In the genomic region with DNA sequence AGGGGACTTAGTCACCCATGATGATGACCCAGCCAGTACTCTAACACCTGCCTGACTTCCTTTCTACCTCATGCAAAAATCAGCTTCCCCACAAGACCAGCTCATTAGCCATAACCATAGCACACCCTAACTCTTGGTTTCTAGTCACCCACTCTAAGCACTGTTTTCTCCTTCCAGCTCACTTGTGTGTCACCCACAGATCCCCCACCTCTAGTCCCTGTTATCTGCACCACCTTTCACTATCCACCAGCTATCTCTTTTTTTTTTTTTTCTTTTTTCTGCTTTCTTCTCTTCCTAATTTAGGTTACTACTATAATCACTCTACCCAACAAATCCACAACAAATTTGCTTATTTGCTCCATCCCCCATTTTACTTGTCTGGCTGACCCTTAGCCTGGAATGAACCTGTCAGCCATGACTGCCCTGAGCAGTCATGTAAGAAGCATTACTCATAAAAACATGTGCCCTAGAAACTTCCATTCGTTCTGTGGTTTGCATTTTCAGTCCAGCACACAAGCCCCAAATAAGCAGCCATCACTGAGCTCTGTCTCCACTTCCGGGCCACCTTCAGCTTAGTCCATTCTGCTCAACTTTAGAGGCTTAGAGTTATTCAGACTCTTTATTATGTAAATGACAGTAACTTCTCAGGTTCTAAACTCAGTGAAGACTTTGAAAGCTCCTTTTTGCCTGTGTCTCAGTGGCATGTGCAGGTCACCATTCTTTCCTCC, we compare ENCODE assay signal across 14 mouse cellular contexts. TPM values are rescaled to one million over a fixed set of nuclear protein-coding genes. Genes with fewer than 3 reads are reported as not detected.
"Had no signal": no experiment of that assay in that cellular context is flagged by ENCODE, and none has a peak within 500 bp of the region (broad histone marks: within the 10 kb centered on the region; RNA-seq: fewer than 3 reads in every experiment).

No protein-coding gene starts in this region.

- H3K36me3 ChIP-seq: limb, embryonic 10.5 days; liver, embryonic 15.5 days; midbrain, embryonic 10.5 days; neural tube, embryonic 15.5 days had no signal

- H3K4me1 ChIP-seq: limb, embryonic 10.5 days; liver, embryonic 15.5 days; neural tube, embryonic 15.5 days had no signal

- H3K4me3 ChIP-seq: limb, embryonic 10.5 days; liver, embryonic 15.5 days; midbrain, embryonic 10.5 days; myocyte; neural tube, embryonic 15.5 days had no signal

- DNase-seq: kidney, adult 9 months; kidney, postnatal 36 days; lung, adult 2 months; lung, postnatal 4 days; midbrain, embryonic 14.5 days; thymus, adult 18-20 months; thymus, postnatal 14 days had no signal

- H3K27me3 ChIP-seq: liver, embryonic 15.5 days; neural tube, embryonic 15.5 days had no signal

- H3K9me3 ChIP-seq: limb, embryonic 10.5 days; liver, embryonic 15.5 days; midbrain, embryonic 10.5 days; neural tube, embryonic 15.5 days had no signal

- H3K27ac ChIP-seq: kidney, postnatal 0 days; limb, embryonic 10.5 days; liver, embryonic 15.5 days; midbrain, embryonic 10.5 days; neural tube, embryonic 15.5 days had no signal

RNA-seq across cellular contexts. Expression of a gene that starts 44.9 kb away (rescaled TPM):
- polyA plus RNA-seq: midbrain, embryonic 10.5 days; midbrain, embryonic 14.5 days; stomach, embryonic 14.5 days had no signal
